Mouse (Mus musculus) inflammation-experienced regulatory T-cells, adult 6 months (primary cell): Measurements from ENCODE around the gene Dpy30. TPM values are rescaled to one million over a fixed set of nuclear protein-coding genes. Genes with fewer than 3 reads are reported as not detected.

Source experiments
- ATAC-seq: one replicate; pipeline ENCODE4 v1.8.0; 2017
- polyA plus RNA-seq, 3 experiments: library from polyadenylated mRNA; unstranded; fragments of 100-300 nt; shearing (Covaris generic); gene quantifications; one replicate each; pipeline ENCODE4 v1.2.1; 2017

Gene Dpy30
- polyA plus RNA-seq, 3 experiments from 2014 or later = 141 to 185 (median 142) TPM

DNA sequence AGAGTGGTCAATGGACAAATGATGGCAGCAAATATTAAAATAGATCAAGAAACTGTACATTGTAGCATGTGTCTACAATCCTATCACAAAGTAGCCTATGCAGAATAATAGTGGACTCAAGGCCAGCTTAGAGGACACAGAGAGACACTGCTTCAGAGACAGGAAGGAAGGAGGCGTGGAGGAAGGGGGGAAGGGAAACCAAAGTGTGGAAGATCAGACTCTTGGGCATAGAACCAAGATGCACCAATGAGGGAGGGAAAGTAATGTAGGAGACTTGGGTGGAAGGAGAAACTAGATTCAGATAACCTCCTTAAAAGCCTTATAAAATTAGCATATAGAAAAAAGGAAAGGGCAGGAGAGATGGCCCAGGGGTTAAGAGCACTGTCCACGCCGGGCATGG, 61.3 kb downstream of the Dpy30 start:
- no peak for ATAC-seq

Other genes with a start within 250 kb of the Dpy30 start
- gene Memo1, start 28.4 kb downstream of the Dpy30 start, polyA plus RNA-seq = 10 to 100 TPM; 37.6 to 61.9 (median 45.4) TPM
- 10 to 100 TPM in 2 of 3 experiments, 1 to 10 TPM in 1; 8.6 to 12.0 (median 11.1) TPM for gene Spast, start 15.0 kb upstream of the Dpy30 start, polyA plus RNA-seq
- 10 to 100 TPM; 27.6 to 31.2 (median 30.9) TPM for gene Slc30a6, start 71.7 kb upstream of the Dpy30 start, polyA plus RNA-seq
- 1 to 10 TPM in 1 of 3 experiments, under 1 TPM in 2; 0.83 to 1.1 (median 0.93) TPM for gene Nlrc4, start 135.2 kb upstream of the Dpy30 start, polyA plus RNA-seq
- 10 to 100 TPM in 2 of 3 experiments, 1 to 10 TPM in 1; 9.2 to 20.0 (median 17.8) TPM for gene Yipf4, start 165.5 kb upstream of the Dpy30 start, polyA plus RNA-seq
- gene Birc6, start 204.4 kb upstream of the Dpy30 start, polyA plus RNA-seq = 100 to 1,000 TPM; 182 to 257 (median 187) TPM